20 mouse cellular contexts compared by ENCODE assay signal in the genomic region with DNA sequence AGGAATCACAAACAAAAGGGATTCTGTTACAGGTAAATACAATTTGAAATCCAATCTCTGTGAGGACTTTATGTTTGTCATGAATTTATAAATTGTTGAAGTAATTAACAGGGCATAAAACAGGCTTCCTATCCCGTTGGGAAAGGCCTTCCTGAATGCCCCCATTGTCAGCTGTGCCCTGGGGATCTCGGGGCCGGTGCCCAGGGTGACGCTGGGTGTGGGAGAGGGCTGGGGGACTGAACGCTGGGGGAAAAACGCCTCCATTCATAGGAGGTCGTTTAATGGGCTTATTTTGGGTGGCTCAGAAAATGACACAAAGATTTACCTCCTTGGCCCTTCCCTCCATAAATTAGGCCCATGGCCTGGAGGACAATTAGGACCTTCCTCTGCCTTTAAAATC.
A peak's percentile ranks its signal among the peaks of the same experiment; 100 is the strongest.
DNase-seq lines count a peak whose midpoint lies in the region; ATAC-seq and TF ChIP-seq lines count a peak whose summit lies in the region.
"Had no signal": no experiment of that assay in that cellular context is flagged by ENCODE, and none has a peak within 500 bp of the region (broad histone marks: within the 10 kb centered on the region; RNA-seq: fewer than 3 reads in every experiment).

No protein-coding gene starts in this region.

- TF ChIP-seq CTCF in kidney, postnatal 0 days (IDR thresholded peaks at IDR 0.05; ENCODE audit: low read depth): no peak

- no peak overlapping the region for H3K4me2 ChIP-seq in kidney, postnatal 0 days (ENCODE audit: low read length)
- H3K4me2 ChIP-seq: lung, embryonic 15.5 days; midbrain, embryonic 11.5 days had no signal

- ATAC-seq in kidney, postnatal 0 days (replicated peaks; ENCODE audit: low FRiP score, low read depth): 0 out of 2 replicates have a peak, but pooled peaks have one; percentile 36
- ATAC-seq: Patski had no signal

- 13% methylated on average over 7 of the region's 7 CpGs for WGBS in kidney, postnatal 0 days
- 28% methylated on average over 7 of the region's 7 CpGs for WGBS in limb, embryonic 10.5 days

- DNase-seq in embryo, embryonic 10 days (ENCODE audit: low spot score): peak; percentile 8
- DNase-seq in embryo, embryonic 9.5 days (ENCODE audit: extremely low spot score): no peak
- peak; percentile 49 for DNase-seq in kidney, postnatal 0 days (ENCODE audit: low spot score)
- no peak for DNase-seq in kidney, postnatal 25 days
- DNase-seq in limb, embryonic 10.5 days (ENCODE audit: low spot score): peak; percentile 37
- peak; percentile 60 for DNase-seq in retina, postnatal 1 day
- DNase-seq in cerebellum, postnatal 36 days: no peak
- no peak for DNase-seq in cerebellum, postnatal 4 days (ENCODE audit: low spot score in 2 of 2)
- DNase-seq: adrenal gland, adult 8-10 months; cerebellum, adult 9-10 months; gastrocnemius, postnatal 25 days; heart, postnatal 10 days; right cerebral cortex, adult 18-20 months; thymus, postnatal 36 days had no signal

- H3K9me3 ChIP-seq in kidney, postnatal 0 days (replicated peaks; ENCODE audit: low read length): no peaks in the 10 kb centered on the region
- H3K9me3 ChIP-seq in limb, embryonic 10.5 days (replicated peaks): no peaks in the 10 kb centered on the region
- H3K9me3 ChIP-seq: lung, embryonic 15.5 days had no signal

- H3K27me3 ChIP-seq in kidney, postnatal 0 days (ENCODE audit: insufficient read depth, low read length): no peaks in the 10 kb centered on the region
- no peaks in the 10 kb centered on the region for H3K27me3 ChIP-seq in limb, embryonic 10.5 days (ENCODE audit: low read depth, poor library complexity, severe bottlenecking)
- H3K27me3 ChIP-seq: lung, embryonic 15.5 days; Patski had no signal

- H3K27ac ChIP-seq in kidney, postnatal 0 days: no peak overlapping the region
- H3K27ac ChIP-seq in limb, embryonic 10.5 days: peak overlapping the region; percentile 83
- H3K27ac ChIP-seq: liver, embryonic 14.5 days; lung, embryonic 15.5 days; macrophage; stomach, postnatal 0 days had no signal

- H3K4me1 ChIP-seq in kidney, postnatal 0 days (replicated peaks; ENCODE audit: insufficient read depth, low read length): no peaks in the 10 kb centered on the region; the same call in 1 of the 2 replicates
- H3K4me1 ChIP-seq in limb, embryonic 10.5 days: peaks cover 35% of the 10 kb centered on the region
- H3K4me1 ChIP-seq: lung, embryonic 15.5 days had no signal

- H3K4me3 ChIP-seq in kidney, postnatal 0 days (replicated peaks; ENCODE audit: low read depth, low read length): no peak overlapping the region
- H3K4me3 ChIP-seq in limb, embryonic 10.5 days: no peak overlapping the region
- H3K4me3 ChIP-seq: lung, embryonic 15.5 days had no signal

- no peaks in the 10 kb centered on the region for H3K36me3 ChIP-seq in kidney, postnatal 0 days (ENCODE audit: insufficient read depth, low read length)
- no peaks in the 10 kb centered on the region for H3K36me3 ChIP-seq in limb, embryonic 10.5 days
- H3K36me3 ChIP-seq: lung, embryonic 15.5 days had no signal

- no peak overlapping the region for H3K9ac ChIP-seq in kidney, postnatal 0 days (ENCODE audit: low read depth, low read length)
- H3K9ac ChIP-seq: liver, embryonic 14.5 days; lung, embryonic 15.5 days had no signal

Comparison
In these comparisons a context has a peak if more than half of its experiments do, and no peak if none do; other contexts are left out.
1. DNase-seq: peak in embryo, embryonic 10 days (single experiment), kidney, postnatal 0 days (single experiment), limb, embryonic 10.5 days (single experiment) and retina, postnatal 1 day (single experiment); none in embryo, embryonic 9.5 days (single experiment), kidney, postnatal 25 days (0 of 2), cerebellum, postnatal 36 days (0 of 2) and cerebellum, postnatal 4 days (0 of 2).